In the genomic region with DNA sequence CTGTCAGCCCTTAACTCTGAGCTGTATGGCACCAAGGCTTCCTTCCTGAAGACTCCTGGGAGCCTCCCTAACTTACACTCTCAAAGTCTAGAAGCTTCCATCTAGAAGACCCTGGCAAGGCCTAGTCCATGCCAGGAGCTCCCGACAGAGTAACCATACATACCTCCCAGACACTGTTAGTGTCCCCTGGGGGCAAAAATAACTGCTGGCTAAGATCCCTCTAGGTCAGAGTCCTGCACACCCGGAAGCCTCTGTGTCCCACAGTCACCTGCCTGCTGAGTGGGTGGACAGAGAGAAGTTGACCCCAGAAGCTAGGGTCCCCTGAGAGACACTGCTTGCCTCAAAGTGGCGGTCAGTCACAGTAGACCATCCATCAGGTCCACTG, we compare ENCODE assay signal across 7 mouse cellular contexts. TPM values are rescaled to one million over a fixed set of nuclear protein-coding genes. Genes with fewer than 3 reads are reported as not detected.
A peak's percentile ranks its signal among the peaks of the same experiment; 100 is the strongest.
DNase-seq lines count a peak whose midpoint lies in the region; ATAC-seq and TF ChIP-seq lines count a peak whose summit lies in the region.

No protein-coding gene starts in this region.

- no peaks in the 10 kb centered on the region for H3K9me3 ChIP-seq in embryonic facial prominence, embryonic 10.5 days
- H3K9me3 ChIP-seq in heart, embryonic 14.5 days (ENCODE audit: control insufficient read depth, low read length): no peaks in the 10 kb centered on the region
- no peaks in the 10 kb centered on the region for H3K9me3 ChIP-seq in liver, embryonic 12.5 days (replicated peaks)

- no peaks in the 10 kb centered on the region for H3K27me3 ChIP-seq in embryonic facial prominence, embryonic 10.5 days (replicated peaks; ENCODE audit: low read depth, poor library complexity, severe bottlenecking)
- no peaks in the 10 kb centered on the region for H3K27me3 ChIP-seq in heart, embryonic 14.5 days (ENCODE audit: control insufficient read depth, insufficient read depth, low read length)
- H3K27me3 ChIP-seq in liver, embryonic 12.5 days (replicated peaks): no peaks in the 10 kb centered on the region

- 78% methylated on average over 3 of the region's 3 CpGs for WGBS in embryonic facial prominence, embryonic 10.5 days
- WGBS in heart, embryonic 14.5 days: 48% methylated on average over 3 of the region's 3 CpGs
- 78% methylated on average over 3 of the region's 3 CpGs for WGBS in liver, embryonic 12.5 days (ENCODE audit: insufficient replicate concordance)

- H3K27ac ChIP-seq in layer of hippocampus, adult 2 months: peak overlapping the region; percentile 77
- peak overlapping the region; percentile 69 for H3K27ac ChIP-seq in embryonic facial prominence, embryonic 10.5 days (replicated peaks)
- H3K27ac ChIP-seq in heart, embryonic 14.5 days (replicated peaks in 1 of 2; ENCODE audit: control insufficient read depth in 1 of 2, insufficient read depth in 1 of 2, low read depth in 2 of 2, low read length in 2 of 2): peak overlapping the region; percentile 77 to 86
- peak overlapping the region; percentile 90 for H3K27ac ChIP-seq in liver, embryonic 12.5 days

- H3K4me1 ChIP-seq in embryonic facial prominence, embryonic 10.5 days: peaks cover 45% of the 10 kb centered on the region
- H3K4me1 ChIP-seq in heart, embryonic 14.5 days (ENCODE audit: control insufficient read depth in 2 of 2, insufficient read depth in 2 of 2, low read length in 2 of 2): peaks cover 37 to 42% of the 10 kb centered on the region in 2 experiments
- peaks cover 71% of the 10 kb centered on the region for H3K4me1 ChIP-seq in liver, embryonic 12.5 days

- H3K36me3 ChIP-seq in embryonic facial prominence, embryonic 10.5 days (replicated peaks): peaks cover 30% of the 10 kb centered on the region
- peaks cover 24% of the 10 kb centered on the region for H3K36me3 ChIP-seq in heart, embryonic 14.5 days (ENCODE audit: control insufficient read depth, insufficient read depth, low read length)
- H3K36me3 ChIP-seq in liver, embryonic 12.5 days: peaks cover 62% of the 10 kb centered on the region

- H3K4me2 ChIP-seq in heart, embryonic 14.5 days (ENCODE audit: low read length): peak overlapping the region; percentile 30
- peak overlapping the region; percentile 49 for H3K4me2 ChIP-seq in liver, embryonic 12.5 days

- peak overlapping the region; percentile 52 for H3K9ac ChIP-seq in heart, embryonic 14.5 days (ENCODE audit: low read length)
- H3K9ac ChIP-seq in liver, embryonic 12.5 days: peak overlapping the region; percentile 58

- no peak for ATAC-seq in heart, embryonic 14.5 days (ENCODE audit: insufficient number of reproducible peaks, insufficient read depth, low FRiP score, low read depth)
- no peak; the same call in none of the 2 replicates for ATAC-seq in liver, embryonic 12.5 days

- DNase-seq in layer of hippocampus, adult 2 months (ENCODE audit: low spot score in 2 of 2): no peak
- no peak for DNase-seq in layer of hippocampus, postnatal 25 days (ENCODE audit: extremely low spot score in 1 of 2, low spot score in 1 of 2)
- DNase-seq in embryonic facial prominence, embryonic 10.5 days (ENCODE audit: low spot score): no peak
- DNase-seq in urinary bladder, postnatal 14 days (ENCODE audit: low spot score): no peak
- DNase-seq in frontal cortex, postnatal 10 days (ENCODE audit: low spot score in 2 of 2): no peak

- no peak for TF ChIP-seq CTCF in layer of hippocampus, adult 2 months (conservative IDR thresholded peaks at IDR 0.05)

- no peak overlapping the region for H3K4me3 ChIP-seq in layer of hippocampus, adult 2 months
- H3K4me3 ChIP-seq in embryonic facial prominence, embryonic 10.5 days: 0 out of 2 replicates have a peak overlapping the region, but pooled peaks have one; percentile 4
- H3K4me3 ChIP-seq in heart, embryonic 14.5 days (ENCODE audit: control insufficient read depth in 1 of 2, insufficient read depth in 1 of 2, low read depth in 1 of 2, low read length in 2 of 2): no peak overlapping the region
- H3K4me3 ChIP-seq in liver, embryonic 12.5 days: peak overlapping the region; percentile 4; the same call in 1 of the 2 replicates

RNA-seq across cellular contexts. Expression of gene Gpx4, which starts 24.5 kb away (rescaled TPM):
- 100 to 1,000 TPM; 440 to 464 TPM for total RNA-seq in layer of hippocampus, adult 2 months (2021)
- 100 to 1,000 TPM; 486 to 515 TPM for total RNA-seq in layer of hippocampus, postnatal 25 days (2021)
- polyA plus RNA-seq in embryonic facial prominence, embryonic 10.5 days (2016; fragmentation: Nextera tagmentation; extraction: Ambion mirVana): 618 and 672 TPM in 2 replicates
- polyA plus RNA-seq in heart, embryonic 14.5 days (2014; fragmentation: Nextera tagmentation; extraction: Ambion mirVana): 715 and 757 TPM in 2 replicates
- polyA plus RNA-seq in liver, embryonic 12.5 days (2016; fragmentation: Nextera tagmentation; extraction: Ambion mirVana): 682 and 685 TPM in 2 replicates

RNA-seq across cellular contexts. Expression of gene Polr2e, which starts 31.9 kb away (rescaled TPM):
- total RNA-seq in layer of hippocampus, adult 2 months (2021): 10 to 100 TPM; 77.8 to 79.1 TPM
- 10 to 100 TPM; 86.6 to 91.0 TPM for total RNA-seq in layer of hippocampus, postnatal 25 days (2021)
- 312 and 316 TPM in 2 replicates for polyA plus RNA-seq in embryonic facial prominence, embryonic 10.5 days (2016; fragmentation: Nextera tagmentation; extraction: Ambion mirVana)
- polyA plus RNA-seq in heart, embryonic 14.5 days (2014; fragmentation: Nextera tagmentation; extraction: Ambion mirVana): 146 and 162 TPM in 2 replicates
- 142 and 147 TPM in 2 replicates for polyA plus RNA-seq in liver, embryonic 12.5 days (2016; fragmentation: Nextera tagmentation; extraction: Ambion mirVana)

RNA-seq across cellular contexts. Expression of gene Sbno2, which starts 33.9 kb away (rescaled TPM):
- 10 to 100 TPM; 22.4 to 23.4 TPM for total RNA-seq in layer of hippocampus, adult 2 months (2021)
- total RNA-seq in layer of hippocampus, postnatal 25 days (2021): 10 to 100 TPM; 14.5 to 22.0 TPM
- polyA plus RNA-seq in embryonic facial prominence, embryonic 10.5 days (2016; fragmentation: Nextera tagmentation; extraction: Ambion mirVana): 16.2 and 18.2 TPM in 2 replicates
- polyA plus RNA-seq in heart, embryonic 14.5 days (2014; fragmentation: Nextera tagmentation; extraction: Ambion mirVana): 9.5 and 9.6 TPM in 2 replicates
- 15.0 and 15.4 TPM in 2 replicates for polyA plus RNA-seq in liver, embryonic 12.5 days (2016; fragmentation: Nextera tagmentation; extraction: Ambion mirVana)

RNA-seq across cellular contexts. Expression of gene Stk11, which starts 44.1 kb away (rescaled TPM):
- total RNA-seq in layer of hippocampus, adult 2 months (2021): 10 to 100 TPM; 96.8 to 97.7 TPM
- total RNA-seq in layer of hippocampus, postnatal 25 days (2021): 10 to 100 TPM; 89.1 to 94.3 TPM
- polyA plus RNA-seq in embryonic facial prominence, embryonic 10.5 days (2016; fragmentation: Nextera tagmentation; extraction: Ambion mirVana): 16.1 and 17.5 TPM in 2 replicates
- 14.6 and 17.7 TPM in 2 replicates for polyA plus RNA-seq in heart, embryonic 14.5 days (2014; fragmentation: Nextera tagmentation; extraction: Ambion mirVana)
- polyA plus RNA-seq in liver, embryonic 12.5 days (2016; fragmentation: Nextera tagmentation; extraction: Ambion mirVana): 18.6 and 19.8 TPM in 2 replicates

RNA-seq across cellular contexts. Expression of gene Arhgap45, which starts 55.1 kb away (rescaled TPM):
- 1 to 10 TPM; 3.7 to 4.4 TPM for total RNA-seq in layer of hippocampus, adult 2 months (2021)
- total RNA-seq in layer of hippocampus, postnatal 25 days (2021): 1 to 10 TPM; 3.3 to 4.3 TPM
- 11.2 and 11.3 TPM in 2 replicates for polyA plus RNA-seq in embryonic facial prominence, embryonic 10.5 days (2016; fragmentation: Nextera tagmentation; extraction: Ambion mirVana)
- 3.0 and 3.4 TPM in 2 replicates for polyA plus RNA-seq in heart, embryonic 14.5 days (2014; fragmentation: Nextera tagmentation; extraction: Ambion mirVana)
- polyA plus RNA-seq in liver, embryonic 12.5 days (2016; fragmentation: Nextera tagmentation; extraction: Ambion mirVana): 22.3 and 22.8 TPM in 2 replicates

Comparison
In these comparisons a context has a peak if more than half of its experiments do, and no peak if none do; other contexts are left out.
1. H3K4me3 ChIP-seq: peak in embryonic facial prominence, embryonic 10.5 days (single experiment) and liver, embryonic 12.5 days (single experiment); none in layer of hippocampus, adult 2 months (single experiment) and heart, embryonic 14.5 days (0 of 2).
2. Peak in every context shown above with its lines, with median percentiles within 50 percentile points of each other: H3K27ac ChIP-seq.